In the genomic region with DNA sequence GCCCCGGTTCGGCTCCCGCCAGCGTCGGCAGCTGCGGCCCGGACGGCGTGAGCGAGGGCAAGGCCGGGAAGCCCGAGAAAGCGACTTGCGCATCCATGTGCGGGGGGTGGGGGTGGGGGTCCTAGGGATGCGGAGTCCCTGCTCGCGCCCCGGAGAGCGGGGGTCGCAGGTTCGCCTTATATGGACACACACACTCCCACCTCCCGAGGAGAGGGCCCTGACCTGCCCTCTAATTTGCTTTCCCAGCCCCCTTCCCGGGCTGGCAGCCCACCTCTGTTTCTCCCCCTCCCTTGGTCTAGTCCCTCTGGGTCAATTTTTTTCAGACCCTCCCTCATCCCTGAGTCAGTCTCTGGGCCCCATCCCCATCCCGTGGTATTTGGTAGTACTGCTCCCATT, we compare ENCODE assay signal across 8 mouse cellular contexts. TPM values are rescaled to one million over a fixed set of nuclear protein-coding genes. Genes with fewer than 3 reads are reported as not detected.
DNase-seq lines count a peak whose midpoint lies in the region; ATAC-seq and TF ChIP-seq lines count a peak whose summit lies in the region.

A gene (minus strand): TSS at position 97 of the 396 bp plus-strand sequence.

- H3K36me3 ChIP-seq in kidney, adult 2 months (ENCODE audit: control insufficient read depth, insufficient read depth, low read length) = no peaks in the 10 kb centered on the region
- H3K36me3 ChIP-seq in hindbrain, embryonic 13.5 days = no peaks in the 10 kb centered on the region
- H3K36me3 ChIP-seq in midbrain, embryonic 11.5 days (ENCODE audit: control insufficient read depth, insufficient read depth, low read length) = no peaks in the 10 kb centered on the region

- no peaks in the 10 kb centered on the region for H3K4me1 ChIP-seq in kidney, adult 2 months (ENCODE audit: control insufficient read depth, insufficient read depth, low read length)
- H3K4me1 ChIP-seq in brown adipose tissue, adult 24 weeks (ENCODE audit: control insufficient read depth, insufficient read depth, insufficient read length, low read length) = no peaks in the 10 kb centered on the region
- H3K4me1 ChIP-seq in hindbrain, embryonic 13.5 days (replicated peaks) = peaks cover 12% of the 10 kb centered on the region
- H3K4me1 ChIP-seq in midbrain, embryonic 11.5 days (ENCODE audit: control insufficient read depth, insufficient read depth, low read length) = peaks cover 9% of the 10 kb centered on the region

- 0 out of 2 replicates have a peak within 1 kb of the TSS, but pooled peaks have one; percentile 43 for H3K9ac ChIP-seq in hindbrain, embryonic 13.5 days
- peak within 1 kb of the TSS; percentile 44 for H3K9ac ChIP-seq in midbrain, embryonic 11.5 days (ENCODE audit: low read length)

- no peak for TF ChIP-seq POLR2A in kidney, adult 2 months (IDR thresholded peaks at IDR 0.05; ENCODE audit: low read depth, low read length)

- TF ChIP-seq CTCF in kidney, adult 2 months (conservative IDR thresholded peaks at IDR 0.05; ENCODE audit: insufficient read depth, insufficient read length, low read depth, low read length) = no peak

- H3K27me3 ChIP-seq in kidney, adult 2 months (replicated peaks; ENCODE audit: control insufficient read depth, insufficient read depth, low read length) = peaks cover 8% of the 10 kb centered on the region; the same call in 1 of the 2 replicates
- peaks cover 92% of the 10 kb centered on the region for H3K27me3 ChIP-seq in hindbrain, embryonic 13.5 days
- H3K27me3 ChIP-seq in midbrain, embryonic 11.5 days (ENCODE audit: control insufficient read depth, insufficient read depth, low read length) = peaks cover 62% of the 10 kb centered on the region

- peak within 1 kb of the TSS; percentile 59 for H3K4me2 ChIP-seq in hindbrain, embryonic 13.5 days
- peak within 1 kb of the TSS; percentile 51 for H3K4me2 ChIP-seq in midbrain, embryonic 11.5 days

- WGBS in kidney, adult 2 months = under 1% methylated on average over 21 of the region's 25 CpGs
- WGBS in hindbrain, embryonic 13.5 days = under 1% methylated on average over 23 of the region's 25 CpGs
- WGBS in midbrain, embryonic 11.5 days = 1% methylated on average over 25 of the region's 25 CpGs

- no peaks in the 10 kb centered on the region for H3K9me3 ChIP-seq in hindbrain, embryonic 13.5 days
- H3K9me3 ChIP-seq in midbrain, embryonic 11.5 days (ENCODE audit: control insufficient read depth, low read length) = no peaks in the 10 kb centered on the region

- no peak for DNase-seq in kidney, adult 2 months
- no peak for DNase-seq in kidney, postnatal 4 days
- no peak for DNase-seq in midbrain, embryonic 11.5 days (ENCODE audit: low spot score, missing footprints)
- DNase-seq in retina, embryonic 14.5 days (ENCODE audit: low spot score) = no peak
- no peak for DNase-seq in embryo, embryonic 10 days (ENCODE audit: low spot score)
- no peak for DNase-seq in layer of hippocampus, postnatal 25 days (ENCODE audit: extremely low spot score in 1 of 2, low spot score in 1 of 2)

- ATAC-seq in hindbrain, embryonic 13.5 days (ENCODE audit: low FRiP score) = no peak
- ATAC-seq in midbrain, embryonic 11.5 days (ENCODE audit: low FRiP score) = 0 out of 2 replicates have a peak, but pooled peaks have one; percentile 36

- H3K27ac ChIP-seq in kidney, adult 2 months (ENCODE audit: insufficient read depth, low read depth, low read length) = no peak within 1 kb of the TSS
- H3K27ac ChIP-seq in brown adipose tissue, adult 24 weeks (replicated peaks; ENCODE audit: low read depth, low read length) = no peak within 1 kb of the TSS
- no peak within 1 kb of the TSS for H3K27ac ChIP-seq in hindbrain, embryonic 13.5 days
- H3K27ac ChIP-seq in midbrain, embryonic 11.5 days (ENCODE audit: low read depth, low read length) = no peak within 1 kb of the TSS

- peak within 1 kb of the TSS; percentile 22 for H3K4me3 ChIP-seq in kidney, adult 2 months (ENCODE audit: insufficient read depth, low read depth, low read length)
- H3K4me3 ChIP-seq in brown adipose tissue, adult 24 weeks (ENCODE audit: insufficient read depth, low read depth, low read length) = peak within 1 kb of the TSS; percentile 41
- H3K4me3 ChIP-seq in hindbrain, embryonic 13.5 days = peak within 1 kb of the TSS; percentile 39
- H3K4me3 ChIP-seq in midbrain, embryonic 11.5 days (ENCODE audit: low read depth, low read length) = peak within 1 kb of the TSS; percentile 39

RNA-seq across cellular contexts. Expression of the gene that starts here (rescaled TPM):
- not detected in 2 replicates for polyA plus RNA-seq in kidney, adult 2 months (2012; rRNA removed)
- polyA plus RNA-seq in brown adipose tissue, adult 24 weeks (2012; ENCODE audit: insufficient read depth, insufficient read length, missing spikeins) = not detected in 2 replicates
- not detected in 2 replicates for polyA plus RNA-seq in hindbrain, embryonic 13.5 days (2015; fragmentation: Nextera tagmentation; extraction: Ambion mirVana)
- 0.44 and 1.1 TPM in 2 replicates for polyA plus RNA-seq in midbrain, embryonic 11.5 days (2014; fragmentation: Nextera tagmentation; extraction: Ambion mirVana)
- not detected for total RNA-seq in layer of hippocampus, postnatal 25 days (2021)
